Mouse (Mus musculus) limb, embryonic 13.5 days (tissue): ENCODE data around the gene Olfr1377. TPM values are rescaled to one million over a fixed set of nuclear protein-coding genes. Genes with fewer than 3 reads are reported as not detected.

ENCODE experiments used
- ATAC-seq: fragments of 200-750 bp; cut with Nextera tagmentation; 2 replicates; pipeline ENCODE4 v1.8.0; 2017; ENCODE audit warnings: low read depth, moderate number of reproducible peaks, moderate TSS enrichment; ENCODE audit not compliant: low FRiP score
- H3K27ac ChIP-seq: fragments of 300-500 bp; sonication (generic); 2 replicates; pipeline ENCODE4 v1.5.1; 2015; ENCODE audit warnings: inconsistent platforms, mild to moderate bottlenecking, moderate library complexity
- H3K27me3 ChIP-seq: fragments of 300-500 bp; sonication (generic); 2 replicates; pipeline ENCODE4 v1.6.1; 2015; ENCODE audit warnings: mild to moderate bottlenecking, inconsistent platforms
- H3K36me3 ChIP-seq: fragments of 300-500 bp; sonication (generic); 2 replicates; pipeline ENCODE4 v1.6.1; 2015; ENCODE audit warnings: inconsistent platforms, mild to moderate bottlenecking, moderate library complexity
- H3K4me1 ChIP-seq: fragments of 300-500 bp; sonication (generic); 2 replicates; pipeline ENCODE4 v1.6.1; 2015; ENCODE audit warnings: inconsistent platforms
- H3K4me2 ChIP-seq: fragments of 300-500 bp; sonication (generic); replicated peaks from 2 replicates; pipeline ENCODE4 v1.6.1; 2015; ENCODE audit warnings: inconsistent platforms, mild to moderate bottlenecking, moderate library complexity
- H3K4me3 ChIP-seq: fragments of 300-500 bp; sonication (generic); 2 replicates; pipeline ENCODE4 v1.5.1; 2015; ENCODE audit warnings: moderate library complexity, mild to moderate bottlenecking, inconsistent platforms
- H3K9ac ChIP-seq: fragments of 300-500 bp; sonication (generic); 2 replicates; pipeline ENCODE4 v1.6.1; 2015; ENCODE audit warnings: mild to moderate bottlenecking, inconsistent platforms
- H3K9me3 ChIP-seq: fragments of 300-500 bp; sonication (generic); 2 replicates; pipeline ENCODE4 v1.6.1; 2016; ENCODE audit warnings: inconsistent platforms
- WGBS: fragments of 180-500 bp; shearing (Covaris S2); methylation state at CpG from one replicate; pipeline ENCODE4 v1.1.7; 2015; 5-methylcytosine and 5-hydroxymethylcytosine counted together
- polyA plus RNA-seq: library from polyadenylated mRNA; unstranded; fragments of >200 nt; fragmentation: Nextera tagmentation; extraction: Ambion mirVana; gene quantifications from 2 replicates; pipeline ENCODE4 v1.2.1, GENCODE M21; 2015

Olfr1377 gene
- not detected in 2 replicates for polyA plus RNA-seq

- H3K27me3 ChIP-seq = no peaks in the 10 kb centered on the region
- no peaks in the 10 kb centered on the region for H3K36me3 ChIP-seq
Observed at GRCm38 (mm10) chr11:50981667-50982066, at the start of gene Olfr1377. Olfr1377 (plus strand) TSS chr11:50981967.

GRCm38 (mm10) chr11:50932040-50932439 is 49.7 kb upstream of the Olfr1377 start:
- Histone ChIP-seq H3K4me3 (peak overlapping the region; percentile 67), H3K9ac (no peak overlapping the region), H3K9me3 (no peaks in the 10 kb centered on the region), H3K27ac (no peak overlapping the region), H3K4me1 (peaks cover 7% of the 10 kb centered on the region; the same call in 1 of the 2 replicates), H3K4me2 (peak overlapping the region; percentile 93), H3K36me3 (no peaks in the 10 kb centered on the region), H3K27me3 (peaks cover 12% of the 10 kb centered on the region)
- WGBS = 87% methylated on average over 1 of the region's 1 CpGs
- ATAC-seq = no peak

More at GRCm38 (mm10) chr11:50981667-50982066, at the start of gene Olfr1377:
- Histone ChIP-seq H3K27ac (no peak within 1 kb of the TSS), H3K4me2 (no peak within 1 kb of the TSS), H3K9ac (no peak within 1 kb of the TSS), H3K4me3 (no peak within 1 kb of the TSS), H3K9me3 (no peaks in the 10 kb centered on the region), H3K4me1 (no peaks in the 10 kb centered on the region)
- 78% methylated on average over 5 of the region's 5 CpGs for WGBS
- no peak for ATAC-seq

GRCm38 (mm10) chr11:50938435-50938834 is 43.3 kb upstream of the Olfr1377 start:
- no peaks in the 10 kb centered on the region for H3K36me3 ChIP-seq
- 0 out of 2 replicates have a peak, but pooled peaks cover 5% of the 10 kb centered on the region for H3K27me3 ChIP-seq
- ATAC-seq = no peak
- no peak overlapping the region for H3K27ac ChIP-seq
- no peak overlapping the region for H3K9ac ChIP-seq
- H3K9me3 ChIP-seq = no peaks in the 10 kb centered on the region
- WGBS = 76% methylated on average over 8 of the region's 8 CpGs
- peaks cover 6% of the 10 kb centered on the region; the same call in 1 of the 2 replicates for H3K4me1 ChIP-seq
- no peak overlapping the region for H3K4me2 ChIP-seq
- no peak overlapping the region for H3K4me3 ChIP-seq

GRCm38 (mm10) chr11:50939621-50940366 is 42.0 kb upstream of the Olfr1377 start:
- Histone ChIP-seq H3K4me1 (peaks cover 6% of the 10 kb centered on the region; the same call in 1 of the 2 replicates), H3K27me3 (0 out of 2 replicates have a peak, but pooled peaks cover 5% of the 10 kb centered on the region), H3K4me2 (no peak overlapping the region), H3K27ac (no peak overlapping the region), H3K9ac (no peak overlapping the region), H3K4me3 (no peak overlapping the region), H3K36me3 (no peaks in the 10 kb centered on the region), H3K9me3 (no peaks in the 10 kb centered on the region)
- WGBS = 33% methylated on average over 14 of the region's 14 CpGs
- ATAC-seq = no peak

GRCm38 (mm10) chr11:50942386-50942785 is 39.4 kb upstream of the Olfr1377 start:
- H3K36me3 ChIP-seq = no peaks in the 10 kb centered on the region
- H3K9ac ChIP-seq = no peak overlapping the region
- no peak overlapping the region for H3K4me3 ChIP-seq
- no peak overlapping the region for H3K27ac ChIP-seq
- 66% methylated on average over 12 of the region's 12 CpGs for WGBS
- peaks cover 6% of the 10 kb centered on the region; the same call in 1 of the 2 replicates for H3K4me1 ChIP-seq
- H3K4me2 ChIP-seq = no peak overlapping the region
- no peak for ATAC-seq
- H3K9me3 ChIP-seq = no peaks in the 10 kb centered on the region
- 0 out of 2 replicates have a peak, but pooled peaks cover 5% of the 10 kb centered on the region for H3K27me3 ChIP-seq

- Histone ChIP-seq H3K4me3 (no peak within 1 kb of the TSS), H3K27ac (no peak within 1 kb of the TSS), H3K9ac (no peak within 1 kb of the TSS), H3K4me2 (no peak within 1 kb of the TSS), H3K9me3 (no peaks in the 10 kb centered on the region), H3K36me3 (no peaks in the 10 kb centered on the region), H3K4me1 (peaks cover 6% of the 10 kb centered on the region; the same call in 1 of the 2 replicates), H3K27me3 (0 out of 2 replicates have a peak, but pooled peaks cover 5% of the 10 kb centered on the region)
- ATAC-seq = no peak
- whole genome bisulfite sequencing = 73% methylated on average over 14 of the region's 14 CpGs
Observed at GRCm38 (mm10) chr11:50943506-50943905, 38.3 kb upstream of the Olfr1377 start, which contains the start of gene 4933414I15Rik. 4933414I15Rik (minus strand) TSS chr11:50943765.

GRCm38 (mm10) chr11:50952290-50952689 is 29.5 kb upstream of the Olfr1377 start:
- no peak overlapping the region for H3K9ac ChIP-seq
- no peaks in the 10 kb centered on the region for H3K36me3 ChIP-seq
- H3K4me2 ChIP-seq = no peak overlapping the region
- 67% methylated on average over 14 of the region's 14 CpGs for WGBS
- no peak overlapping the region for H3K4me3 ChIP-seq
- peaks cover 7% of the 10 kb centered on the region for H3K4me1 ChIP-seq
- no peaks in the 10 kb centered on the region for H3K9me3 ChIP-seq
- no peak overlapping the region for H3K27ac ChIP-seq
- no peak for ATAC-seq
- no peaks in the 10 kb centered on the region for H3K27me3 ChIP-seq

- no peak within 1 kb of the TSS for H3K27ac ChIP-seq
- H3K27me3 ChIP-seq = no peaks in the 10 kb centered on the region
- H3K4me3 ChIP-seq = no peak within 1 kb of the TSS
- no peaks in the 10 kb centered on the region for H3K9me3 ChIP-seq
- WGBS = 72% methylated on average over 6 of the region's 6 CpGs
- no peak within 1 kb of the TSS for H3K4me2 ChIP-seq
- no peak within 1 kb of the TSS for H3K9ac ChIP-seq
- no peak for ATAC-seq
- H3K4me1 ChIP-seq = peaks cover 7% of the 10 kb centered on the region
- no peaks in the 10 kb centered on the region for H3K36me3 ChIP-seq
Observed at GRCm38 (mm10) chr11:50953665-50954064, 28.1 kb upstream of the Olfr1377 start, which contains the start of gene Prop1. Prop1 (minus strand) TSS chr11:50953765.

- Histone ChIP-seq H3K9ac (no peak overlapping the region), H3K4me3 (no peak overlapping the region), H3K4me1 (no peaks in the 10 kb centered on the region), H3K9me3 (no peaks in the 10 kb centered on the region), H3K27ac (no peak overlapping the region), H3K4me2 (no peak overlapping the region), H3K27me3 (no peaks in the 10 kb centered on the region), H3K36me3 (no peaks in the 10 kb centered on the region)
- ATAC-seq = no peak
- WGBS = 79% methylated on average over 2 of the region's 2 CpGs
Observed at GRCm38 (mm10) chr11:50964886-50965285, 16.9 kb upstream of the Olfr1377 start.

- no peaks in the 10 kb centered on the region for H3K36me3 ChIP-seq
- no peak within 1 kb of the TSS for H3K4me2 ChIP-seq
- no peak within 1 kb of the TSS for H3K9ac ChIP-seq
- H3K9me3 ChIP-seq = no peaks in the 10 kb centered on the region
- no peak for ATAC-seq
- WGBS = 72% methylated on average over 11 of the region's 11 CpGs
- no peak within 1 kb of the TSS for H3K4me3 ChIP-seq
- no peaks in the 10 kb centered on the region for H3K27me3 ChIP-seq
- H3K4me1 ChIP-seq = no peaks in the 10 kb centered on the region
- H3K27ac ChIP-seq = no peak within 1 kb of the TSS
Observed at GRCm38 (mm10) chr11:50966230-50966629, 15.5 kb upstream of the Olfr1377 start, which contains the start of gene Olfr1378. Olfr1378 (plus strand) TSS chr11:50966530.

- WGBS = 76% methylated on average over 4 of the region's 4 CpGs
- no peak for ATAC-seq
- H3K9ac ChIP-seq = no peak overlapping the region
- H3K36me3 ChIP-seq = no peaks in the 10 kb centered on the region
- H3K27ac ChIP-seq = no peak overlapping the region
- H3K27me3 ChIP-seq = no peaks in the 10 kb centered on the region
- H3K4me3 ChIP-seq = no peak overlapping the region
- no peaks in the 10 kb centered on the region for H3K4me1 ChIP-seq
- no peaks in the 10 kb centered on the region for H3K9me3 ChIP-seq
- H3K4me2 ChIP-seq = no peak overlapping the region
Observed at GRCm38 (mm10) chr11:50977216-50977615, 4.6 kb upstream of the Olfr1377 start.

- Histone ChIP-seq H3K4me2 (no peak within 1 kb of the TSS), H3K27ac (no peak within 1 kb of the TSS), H3K4me3 (no peak within 1 kb of the TSS), H3K36me3 (no peaks in the 10 kb centered on the region), H3K27me3 (no peaks in the 10 kb centered on the region), H3K4me1 (no peaks in the 10 kb centered on the region), H3K9ac (no peak within 1 kb of the TSS), H3K9me3 (no peaks in the 10 kb centered on the region)
- 80% methylated on average over 5 of the region's 5 CpGs for whole genome bisulfite sequencing
- ATAC-seq = no peak
Observed at GRCm38 (mm10) chr11:51003296-51003695, 21.5 kb downstream of the Olfr1377 start, which contains the start of gene Olfr51. Olfr51 (plus strand) TSS chr11:51003596.
